Mouse (Mus musculus) thymus, postnatal 25 days (tissue): ENCODE measurements at regions not wholly inside any gene's neighbourhood (a gene's known extent, or its start where the extent isn't known, plus 50 kb on each side); places are given as distances from the start of the nearest gene placed in this dataset.

ENCODE experiments used
- DNase-seq: peaks from one replicate; pipeline ENCODE4 v3.0.0; 2022

GRCm38 (mm10) chr13:44534575-44535080, 194.6 kb upstream of the Jarid2 start:
- DNase-seq, result no peak

GRCm38 (mm10) chr13:44535441-44535840, 193.8 kb upstream of the Jarid2 start:
- DNase-seq, result peak; percentile 85

GRCm38 (mm10) chr13:44538238-44538637, 191.0 kb upstream of the Jarid2 start:
- no peak for DNase-seq

GRCm38 (mm10) chr13:44540401-44540800, 188.9 kb upstream of the Jarid2 start:
- no peak for DNase-seq

GRCm38 (mm10) chr13:44541243-44541653, 188.0 kb upstream of the Jarid2 start:
- no peak for DNase-seq

- DNase-seq, result no peak
Measured at GRCm38 (mm10) chr13:44544786-44545185, 184.5 kb upstream of the Jarid2 start.

- no peak for DNase-seq
Measured at GRCm38 (mm10) chr13:44546289-44546688, 183.0 kb upstream of the Jarid2 start.

- no peak for DNase-seq
Measured at GRCm38 (mm10) chr13:44548880-44549279, 180.4 kb upstream of the Jarid2 start.

GRCm38 (mm10) chr13:44553363-44553762, 175.9 kb upstream of the Jarid2 start:
- DNase-seq, result no peak

GRCm38 (mm10) chr13:44554686-44555463, 174.4 kb upstream of the Jarid2 start:
- DNase-seq, result no peak

- DNase-seq, result no peak
Measured at GRCm38 (mm10) chr13:44555979-44556378, 173.3 kb upstream of the Jarid2 start.

GRCm38 (mm10) chr13:44558051-44558450, 171.2 kb upstream of the Jarid2 start:
- DNase-seq, result no peak

GRCm38 (mm10) chr13:44558491-44559177, 170.6 kb upstream of the Jarid2 start:
- no peak for DNase-seq

- DNase-seq, result no peak
Measured at GRCm38 (mm10) chr13:44559178-44559565, 170.1 kb upstream of the Jarid2 start.

- no peak for DNase-seq
Measured at GRCm38 (mm10) chr13:44559706-44560105, 169.6 kb upstream of the Jarid2 start.

- no peak for DNase-seq
Measured at GRCm38 (mm10) chr13:44564705-44565104, 164.6 kb upstream of the Jarid2 start.

- DNase-seq, result no peak
Measured at GRCm38 (mm10) chr13:44567696-44568095, 161.6 kb upstream of the Jarid2 start.

- DNase-seq, result no peak
Measured at GRCm38 (mm10) chr13:44569241-44569778, 160.0 kb upstream of the Jarid2 start.

GRCm38 (mm10) chr13:44573463-44573862, 155.8 kb upstream of the Jarid2 start:
- DNase-seq, result no peak

- no peak for DNase-seq
Measured at GRCm38 (mm10) chr13:44579215-44579614, 150.1 kb upstream of the Jarid2 start.

GRCm38 (mm10) chr13:44580156-44580736, 149.0 kb upstream of the Jarid2 start:
- DNase-seq, result no peak

- peak; percentile 42 for DNase-seq
Measured at GRCm38 (mm10) chr13:44580767-44581166, 148.5 kb upstream of the Jarid2 start.
